Mouse (Mus musculus) activated CD4-positive, CD25-positive, alpha-beta regulatory T cell, adult 4 months (primary cell): ENCODE data around the gene Samd8. TPM values are rescaled to one million over a fixed set of nuclear protein-coding genes. Genes with fewer than 3 reads are reported as not detected.

Source experiments
- ATAC-seq: one replicate; pipeline ENCODE4 v1.8.0; 2017
- polyA plus RNA-seq, 2 experiments: library from polyadenylated mRNA; unstranded; fragments of 100-300 nt; shearing (Covaris generic); gene quantifications; one replicate each; pipeline ENCODE4 v1.2.1; 2017

Samd8 gene
- polyA plus RNA-seq = 1 to 10 TPM; 4.0 to 5.1 TPM

GRCm38 (mm10) chr14:21750008-21750880 is at the start of gene Samd8:
Samd8 (plus strand) TSS chr14:21750531.
- ATAC-seq = peak; percentile 81

GRCm38 (mm10) chr14:21702691-21703090 is 47.6 kb upstream of the Samd8 start:
- no peak for ATAC-seq

GRCm38 (mm10) chr14:21703255-21703654 is 47.1 kb upstream of the Samd8 start:
- no peak for ATAC-seq

- no peak for ATAC-seq
These were observed 44.9 kb upstream of the Samd8 start for GRCm38 (mm10) chr14:21705462-21705861.

- no peak for ATAC-seq
These were observed 43.4 kb upstream of the Samd8 start for GRCm38 (mm10) chr14:21706759-21707571.

- no peak for ATAC-seq
These were observed 40.8 kb upstream of the Samd8 start for GRCm38 (mm10) chr14:21709545-21709944.

- ATAC-seq = no peak
These were observed 39.1 kb upstream of the Samd8 start for GRCm38 (mm10) chr14:21711231-21711630.

- no peak for ATAC-seq
These were observed 35.8 kb upstream of the Samd8 start, which contains the start of gene Dupd1 for GRCm38 (mm10) chr14:21714486-21714885. Dupd1 (minus strand) TSS chr14:21714576.

- no peak for ATAC-seq
These were observed 30.5 kb upstream of the Samd8 start for GRCm38 (mm10) chr14:21719646-21720383.

- ATAC-seq = no peak
These were observed 29.7 kb upstream of the Samd8 start for GRCm38 (mm10) chr14:21720430-21721205.

- ATAC-seq = no peak
These were observed 28.2 kb upstream of the Samd8 start for GRCm38 (mm10) chr14:21722021-21722698.

GRCm38 (mm10) chr14:21729031-21729732 is 21.1 kb upstream of the Samd8 start:
- no peak for ATAC-seq

GRCm38 (mm10) chr14:21729936-21730335 is 20.4 kb upstream of the Samd8 start:
- ATAC-seq = no peak

GRCm38 (mm10) chr14:21733131-21733905 is 17.0 kb upstream of the Samd8 start:
- no peak for ATAC-seq

GRCm38 (mm10) chr14:21740345-21740744 is 10.0 kb upstream of the Samd8 start:
- ATAC-seq = no peak

- no peak for ATAC-seq
These were observed 9.0 kb upstream of the Samd8 start for GRCm38 (mm10) chr14:21741314-21741713.

- ATAC-seq = peak; percentile 86
These were observed 8.5 kb upstream of the Samd8 start for GRCm38 (mm10) chr14:21741786-21742185.

- ATAC-seq = no peak
These were observed 7.9 kb upstream of the Samd8 start for GRCm38 (mm10) chr14:21742441-21742840.

GRCm38 (mm10) chr14:21744169-21744568 is 6.2 kb upstream of the Samd8 start:
- ATAC-seq = no peak

GRCm38 (mm10) chr14:21745149-21745548 is 5.2 kb upstream of the Samd8 start:
- no peak for ATAC-seq
